Mouse (Mus musculus) left cerebral cortex, postnatal 14 days (tissue): ENCODE results near the gene Nadk. TPM values are rescaled to one million over a fixed set of nuclear protein-coding genes. Genes with fewer than 3 reads are reported as not detected.

ENCODE experiments used
- DNase-seq, 2 experiments: peaks; one replicate each; pipeline ENCODE4 v3.0.0; 2021 to 2022; ENCODE audit warnings: low spot score in 2 of 2, mixed read lengths in 1 of 2
- intact Hi-C: fragments of 180-260 bp; cut with DNase I; formaldehyde crosslinking; loops from one replicate; pipeline ENCODE4 v1.15.1; 2025
- total RNA-seq, 2 experiments: library from RNA; stranded (reverse); gene quantifications; 2 replicates each; pipeline ENCODE4 v1.2.3; 2021

The Nadk gene
- total RNA-seq, 2 experiments from 2014 or later: 62.2 to 62.5 TPM

DNA sequence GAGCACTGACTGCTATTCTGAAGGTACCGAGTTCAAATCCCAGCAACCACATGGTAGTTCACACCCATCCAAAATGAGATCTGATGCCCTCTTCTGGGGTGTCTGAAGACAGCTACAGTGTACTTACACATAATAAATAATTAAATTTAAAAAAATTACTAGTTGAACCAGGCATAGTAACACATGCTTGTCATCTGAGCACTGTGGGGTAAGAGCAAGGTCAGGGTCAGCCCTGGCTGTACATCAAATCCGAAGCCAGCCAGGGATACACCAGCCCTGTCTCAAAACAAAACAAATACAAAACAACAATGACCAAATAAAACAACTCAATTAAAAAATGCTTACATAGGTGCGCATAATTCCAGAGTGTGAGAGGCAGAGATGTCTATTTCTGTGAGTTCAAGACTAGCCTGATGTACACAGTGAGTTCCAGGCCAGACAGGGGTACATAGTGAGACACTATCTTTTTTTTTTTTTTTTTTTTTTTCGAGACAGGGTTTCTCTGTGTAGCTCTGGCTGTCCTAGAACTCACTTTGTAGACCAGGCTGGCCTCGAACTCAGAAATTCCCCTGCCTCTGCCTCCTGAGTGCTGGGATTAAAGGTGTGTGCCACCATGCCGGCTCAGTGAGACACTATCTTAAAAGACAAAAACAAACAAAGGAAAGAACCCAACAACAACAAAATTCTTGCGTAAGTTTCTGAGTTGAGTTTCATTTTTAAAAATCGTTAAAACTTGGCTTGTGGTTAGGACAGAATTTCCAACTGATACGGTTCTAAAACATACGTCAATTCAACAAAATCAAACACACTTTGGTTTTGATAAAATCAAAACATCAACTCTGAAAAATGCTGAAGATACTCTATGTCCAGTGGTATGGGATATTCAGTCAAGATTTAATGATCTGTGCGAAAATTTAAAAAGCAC, 38.0 kb downstream of the Nadk start:
- intact Hi-C loops: no loop called here
- DNase-seq: no peak

DNA sequence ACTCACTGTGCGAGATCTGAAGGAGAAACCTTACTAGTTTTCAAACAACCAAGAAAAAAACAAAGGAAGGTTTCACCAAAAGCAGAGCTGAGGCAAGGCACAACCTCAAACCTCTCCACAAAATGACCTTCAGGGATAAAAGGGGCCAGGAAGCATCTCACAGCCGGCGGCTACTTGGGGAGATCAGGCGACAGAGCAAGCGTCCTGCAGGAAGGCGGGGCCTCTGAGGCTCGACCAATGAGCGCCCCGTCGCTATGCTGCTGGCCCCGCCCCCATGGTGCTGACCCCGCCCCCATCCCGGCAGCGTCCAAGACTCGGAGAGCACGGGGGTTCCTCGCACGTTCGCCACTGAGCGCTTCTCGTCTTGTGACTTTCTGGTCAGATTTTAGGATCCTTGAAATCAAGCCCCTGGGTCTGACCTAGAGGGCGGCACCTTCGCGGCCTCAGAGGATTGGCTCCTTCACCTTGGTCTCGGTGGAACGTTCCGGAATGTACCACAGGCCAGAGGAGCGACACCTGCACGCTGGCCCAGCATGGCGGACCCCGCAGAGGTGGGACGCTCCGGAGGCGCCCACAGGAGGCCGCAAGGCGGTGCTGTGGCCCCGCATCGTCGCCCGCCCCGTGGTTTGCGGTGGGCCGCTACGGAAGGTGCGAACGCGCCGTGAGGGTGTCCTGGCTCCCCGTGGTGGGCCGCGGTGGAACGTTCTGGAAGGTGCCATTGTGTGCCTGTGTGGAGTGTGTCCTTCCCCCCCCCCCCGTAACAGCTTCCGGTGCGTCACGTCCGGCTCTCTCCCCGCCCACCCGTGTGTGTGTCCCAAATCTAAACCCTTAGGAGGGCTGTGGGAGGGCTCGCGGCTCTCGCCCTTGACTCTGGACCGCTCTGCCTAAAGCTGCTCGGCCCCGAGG, 39.2 kb downstream of the Nadk start, which contains the start of gene Slc35e2:
TSS of gene Slc35e2 (plus strand) at position 326 of the 906 bp plus-strand sequence.
- DNase-seq: peak; percentile 92 to 93
- intact Hi-C loops: no loop called here

DNA sequence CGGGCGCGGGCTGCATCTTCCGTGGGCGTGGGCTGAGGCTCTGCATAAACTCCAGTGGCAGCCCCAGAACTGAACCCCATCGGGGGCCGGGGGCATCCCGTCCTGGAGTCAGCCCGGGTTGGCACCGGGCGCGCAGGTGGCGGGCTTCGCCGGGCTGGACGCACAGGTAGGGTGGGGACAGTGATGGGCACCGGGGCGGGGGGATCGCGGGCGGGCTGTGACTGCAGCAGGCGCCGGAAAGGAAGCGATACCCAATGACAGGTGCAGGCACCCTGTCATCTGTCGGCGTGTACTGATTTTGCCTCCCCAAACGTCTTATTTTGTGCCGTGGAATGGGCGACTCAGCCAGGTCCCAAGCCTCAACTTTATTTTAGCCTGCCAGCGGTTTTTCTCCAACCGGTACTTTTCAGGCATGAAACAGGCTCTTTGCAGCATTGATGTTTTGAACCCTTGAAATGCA, 39.8 kb downstream of the Nadk start:
- intact Hi-C loops: no loop called here
- no peak for DNase-seq

GRCm38 (mm10) chr4:155602753-155603152, 40.6 kb downstream of the Nadk start:
- DNase-seq: no peak
- intact Hi-C loops: no loop called here

DNA sequence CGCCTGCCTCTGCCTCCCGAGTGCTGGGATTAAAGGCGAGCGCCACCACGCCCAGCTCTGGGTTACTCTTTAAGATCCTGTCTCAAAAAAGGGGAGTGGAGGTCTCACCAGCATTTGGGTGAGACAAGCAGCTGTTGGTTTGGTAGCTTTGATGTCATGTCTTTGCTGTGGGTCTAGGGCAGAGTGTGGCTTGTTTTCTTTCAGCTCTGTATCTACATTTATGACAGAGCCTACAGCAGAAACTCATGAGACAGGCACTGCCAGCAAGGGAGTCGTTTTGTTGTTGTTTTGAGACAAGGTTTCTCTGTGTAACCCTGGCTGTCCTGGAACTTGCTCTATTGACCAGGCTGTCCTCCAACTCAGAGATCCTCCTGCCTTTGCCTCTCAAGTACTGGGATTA, 41.6 kb downstream of the Nadk start:
- intact Hi-C loops: no loop called here
- DNase-seq: no peak

- intact Hi-C loops: no loop called here
- DNase-seq: no peak
Measured at GRCm38 (mm10) chr4:155605132-155605531, 43.0 kb downstream of the Nadk start.

GRCm38 (mm10) chr4:155606825-155607224, 44.6 kb downstream of the Nadk start:
- intact Hi-C loops: no loop called here
- DNase-seq: no peak

DNA sequence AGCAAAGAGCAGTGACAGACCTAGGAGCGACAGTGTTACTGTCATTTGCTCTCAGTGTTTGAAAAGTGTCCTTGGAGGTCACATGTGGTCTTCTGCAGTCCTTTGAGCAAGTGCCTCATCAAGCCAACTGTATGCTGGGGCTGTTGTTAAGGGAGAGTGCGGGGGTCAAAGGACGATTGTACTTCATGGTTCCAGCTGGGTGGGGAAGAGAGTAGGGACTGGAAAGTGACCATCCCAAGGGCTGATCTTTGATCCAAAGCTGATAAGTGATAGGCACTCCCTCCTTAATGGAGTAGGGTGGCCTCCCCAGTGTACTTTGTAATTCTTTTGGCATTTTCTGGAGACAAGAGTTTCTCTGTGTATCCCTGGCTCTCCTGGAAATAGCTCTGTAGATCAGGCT, 49.7 kb downstream of the Nadk start:
- intact Hi-C loops: no loop called here
- no peak for DNase-seq

GRCm38 (mm10) chr4:155613264-155613663, 51.1 kb downstream of the Nadk start:
- DNase-seq: no peak
- intact Hi-C loops: no loop called here

DNA sequence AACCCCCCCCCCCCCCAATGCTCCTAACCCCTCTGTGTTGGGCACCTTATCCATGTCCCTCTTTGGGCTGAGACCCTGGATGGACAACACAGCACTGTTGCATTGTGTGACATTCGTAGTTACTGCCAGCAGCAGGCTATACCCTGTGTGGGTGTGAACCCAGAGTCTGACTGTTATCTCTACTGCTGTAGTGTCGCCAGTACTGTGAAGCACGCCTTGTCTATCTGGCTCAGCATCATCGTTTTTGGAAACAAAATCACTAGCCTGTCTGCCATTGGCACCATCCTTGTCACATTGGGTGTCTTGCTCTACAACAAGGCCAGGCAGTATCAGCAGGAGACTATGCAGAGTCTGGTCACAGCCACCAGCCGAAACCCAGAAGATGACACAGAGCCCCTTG, 56.1 kb downstream of the Nadk start:
- no peak for DNase-seq
- intact Hi-C loops: no loop called here

GRCm38 (mm10) chr4:155624338-155625291, 62.4 kb downstream of the Nadk start, which contains the start of gene Cdk11b:
Gene Cdk11b (plus strand): TSS chr4:155624854.
- intact Hi-C loops: loop anchor here (5.0 kb wide), 2 partner anchors 43 to 78 kb away; partner anchors contain the start of genes Mib2 and Ssu72
- peak; percentile 98 for DNase-seq

GRCm38 (mm10) chr4:155630267-155630666, 68.1 kb downstream of the Nadk start:
- intact Hi-C loops: no loop called here
- no peak for DNase-seq

DNA sequence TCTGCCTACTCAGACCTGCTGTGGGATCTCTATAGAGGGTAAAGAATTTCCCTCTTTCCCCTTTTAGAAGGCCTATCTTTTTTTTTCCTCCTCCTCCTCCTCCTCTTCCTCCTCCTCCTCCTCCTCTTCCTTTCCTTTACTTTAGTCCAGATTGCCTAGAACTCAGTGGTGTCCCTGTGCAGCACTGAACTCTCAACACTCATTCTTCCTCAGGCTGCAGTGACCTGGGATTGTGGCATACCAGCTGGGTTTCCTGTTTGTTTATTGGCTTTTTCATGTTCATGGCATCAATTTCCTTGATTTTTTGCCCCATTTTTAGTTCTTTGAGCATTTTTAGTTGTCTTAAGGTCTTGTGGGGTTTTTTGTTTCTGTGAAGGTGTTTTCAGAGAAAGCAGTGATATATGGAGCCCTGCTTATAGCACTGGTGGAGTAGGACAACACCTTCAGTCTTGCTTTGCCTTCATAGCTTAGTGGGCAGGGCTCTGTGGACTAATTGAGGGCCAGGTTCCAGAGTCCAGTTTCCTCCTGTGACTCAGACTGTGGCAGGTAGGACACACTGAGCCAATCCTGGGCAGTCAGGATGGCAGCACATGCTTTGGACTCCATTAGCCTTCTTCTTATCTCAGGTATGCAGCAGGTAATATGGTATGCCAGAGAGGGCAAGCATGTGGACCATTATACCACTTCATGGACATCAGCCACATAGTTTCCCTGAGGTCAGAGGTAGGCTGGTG, 73.8 kb downstream of the Nadk start:
- no peak for DNase-seq
- intact Hi-C loops: no loop called here

Other genes starting within 250 kb of the Nadk start
- 100 to 1,000 TPM; 204 to 214 TPM for gene Prkcz, start 201.0 kb upstream of the Nadk start, total RNA-seq
- gene Gabrd, start 164.3 kb upstream of the Nadk start, total RNA-seq: 10 to 100 TPM; 58.3 to 66.1 TPM
- gene Cfap74, start 153.2 kb upstream of the Nadk start, total RNA-seq: 10 to 100 TPM; 11.2 to 11.7 TPM
- 1 to 10 TPM; 1.2 to 2.9 TPM for gene Tmem52, start 93.3 kb upstream of the Nadk start, total RNA-seq
- gene Gnb1, start 71.0 kb upstream of the Nadk start, total RNA-seq: 1,000 to 10,000 TPM in 1 of 2 experiments, 100 to 1,000 TPM in 1; 991 to 1,025 TPM
- gene Slc35e2, start 39.0 kb downstream of the Nadk start, total RNA-seq: 10 to 100 TPM; 48.8 to 53.1 TPM
- 10 to 100 TPM; 45.4 to 47.0 TPM for gene Cdk11b, start 62.5 kb downstream of the Nadk start, total RNA-seq
- not detected for gene Gm10563, start 83.0 kb downstream of the Nadk start, total RNA-seq
- 1 to 10 TPM; 1.2 to 2.4 TPM for gene Mmp23, start 91.0 kb downstream of the Nadk start, total RNA-seq
- 100 to 1,000 TPM; 105 TPM for gene Mib2, start 106.8 kb downstream of the Nadk start, total RNA-seq
- gene Fndc10, start 132.0 kb downstream of the Nadk start, total RNA-seq: 10 to 100 TPM; 22.8 to 26.0 TPM
- 10 to 100 TPM; 84.2 to 86.8 TPM for gene Ssu72, start 142.4 kb downstream of the Nadk start, total RNA-seq
- 10 to 100 TPM; 67.0 to 70.7 TPM for gene Tmem240, start 172.4 kb downstream of the Nadk start, total RNA-seq
- 10 to 100 TPM; 52.3 to 53.2 TPM for gene Atad3a, start 198.7 kb downstream of the Nadk start, total RNA-seq
- 10 to 100 TPM; 16.3 to 17.0 TPM for gene Vwa1, start 212.3 kb downstream of the Nadk start, total RNA-seq
- gene Tmem88b, start 223.5 kb downstream of the Nadk start, total RNA-seq: 10 to 100 TPM in 1 of 2 experiments, 1 to 10 TPM in 1; 8.7 to 11.6 TPM
- gene Ankrd65, start 228.1 kb downstream of the Nadk start, total RNA-seq: under 1 TPM in 1 of 2 experiments, not detected in 1; 0.31 TPM
- 100 to 1,000 TPM; 104 to 112 TPM for gene Mrpl20, start 240.5 kb downstream of the Nadk start, total RNA-seq